Mouse (Mus musculus) ovary, adult 18-20 months (tissue): Measurements from ENCODE around the gene Lnpep.

Experiments used
- DNase-seq: peaks from one replicate; pipeline ENCODE4 v3.0.0; 2022; ENCODE audit warnings: low spot score, mixed read lengths

Gene Lnpep

GRCm38 (mm10) chr17:17492116-17492515, 132.7 kb downstream of the Lnpep start:
- DNase-seq = no peak

GRCm38 (mm10) chr17:17491622-17492001, 133.2 kb downstream of the Lnpep start:
- no peak for DNase-seq

GRCm38 (mm10) chr17:17490820-17491621, 133.8 kb downstream of the Lnpep start:
- no peak for DNase-seq

- no peak for DNase-seq
Observed at GRCm38 (mm10) chr17:17485789-17486188, 139.1 kb downstream of the Lnpep start.
